Mouse (Mus musculus): ENCODE measurements around the gene Ifnk. TPM values are rescaled to one million over a fixed set of nuclear protein-coding genes. Genes with fewer than 3 reads are reported as not detected.

Ifnk gene
- polyA plus RNA-seq, 1 experiment = not detected

GRCm38 (mm10) chr4:35134846-35135611 is 16.8 kb upstream of the Ifnk start:
- H3K4me1 ChIP-seq (ENCODE audit: control insufficient read depth, insufficient read depth, low read length) = peaks cover 13% of the 10 kb centered on the region
- TF ChIP-seq CTCF (IDR thresholded peaks at IDR 0.05; ENCODE audit: insufficient read depth, low read length) (no peak), POLR2A (IDR thresholded peaks at IDR 0.05; ENCODE audit: borderline replicate concordance, extremely low read depth, low read depth, low read length) (no peak)
- WGBS = 66% methylated on average over 15 of the region's 15 CpGs
- DNase-seq = no peak
- no peak overlapping the region for H3K4me3 ChIP-seq (replicated peaks; ENCODE audit: extremely low read depth, low read depth, low read length)

GRCm38 (mm10) chr4:35135806-35136205 is 16.1 kb upstream of the Ifnk start:
- 69% methylated on average over 4 of the region's 4 CpGs for WGBS
- Histone ChIP-seq H3K4me1 (ENCODE audit: control insufficient read depth, insufficient read depth, low read length) (peaks cover 7% of the 10 kb centered on the region), H3K4me3 (replicated peaks; ENCODE audit: extremely low read depth, low read depth, low read length) (no peak overlapping the region)
- no peak for DNase-seq
- TF ChIP-seq POLR2A (IDR thresholded peaks at IDR 0.05; ENCODE audit: borderline replicate concordance, extremely low read depth, low read depth, low read length) = no peak
- no peak for TF ChIP-seq CTCF (IDR thresholded peaks at IDR 0.05; ENCODE audit: insufficient read depth, low read length)

GRCm38 (mm10) chr4:35136996-35137395 is 14.9 kb upstream of the Ifnk start:
- DNase-seq = no peak
- Histone ChIP-seq H3K4me3 (replicated peaks; ENCODE audit: extremely low read depth, low read depth, low read length) (no peak overlapping the region), H3K4me1 (ENCODE audit: control insufficient read depth, insufficient read depth, low read length) (peaks cover 3% of the 10 kb centered on the region; the same call in 1 of the 2 replicates)
- 71% methylated on average over 8 of the region's 8 CpGs for WGBS
- TF ChIP-seq POLR2A (IDR thresholded peaks at IDR 0.05; ENCODE audit: borderline replicate concordance, extremely low read depth, low read depth, low read length) (no peak), CTCF (IDR thresholded peaks at IDR 0.05; ENCODE audit: insufficient read depth, low read length) (no peak)

- WGBS = 45% methylated on average over 6 of the region's 6 CpGs
Measured at GRCm38 (mm10) chr4:35138077-35138476, 13.8 kb upstream of the Ifnk start.

GRCm38 (mm10) chr4:35140317-35140716 is 11.5 kb upstream of the Ifnk start:
- peaks cover 3% of the 10 kb centered on the region; the same call in 1 of the 2 replicates for H3K4me1 ChIP-seq (ENCODE audit: control insufficient read depth, insufficient read depth, low read length)
- H3K4me3 ChIP-seq (replicated peaks; ENCODE audit: extremely low read depth, low read depth, low read length) = no peak overlapping the region
- no peak for DNase-seq
- TF ChIP-seq POLR2A (IDR thresholded peaks at IDR 0.05; ENCODE audit: borderline replicate concordance, extremely low read depth, low read depth, low read length) (no peak), CTCF (IDR thresholded peaks at IDR 0.05; ENCODE audit: insufficient read depth, low read length) (no peak)
- WGBS = 53% methylated on average over 6 of the region's 6 CpGs

More at GRCm38 (mm10) chr4:35138077-35138476, 13.8 kb upstream of the Ifnk start:
- Histone ChIP-seq H3K4me1 (ENCODE audit: control insufficient read depth, insufficient read depth, low read length) (peaks cover 3% of the 10 kb centered on the region; the same call in 1 of the 2 replicates), H3K4me3 (replicated peaks; ENCODE audit: extremely low read depth, low read depth, low read length) (no peak overlapping the region)
- no peak for DNase-seq
- TF ChIP-seq POLR2A (IDR thresholded peaks at IDR 0.05; ENCODE audit: borderline replicate concordance, extremely low read depth, low read depth, low read length) = no peak
- TF ChIP-seq CTCF (IDR thresholded peaks at IDR 0.05; ENCODE audit: insufficient read depth, low read length) = no peak

GRCm38 (mm10) chr4:35143472-35144102 is 8.3 kb upstream of the Ifnk start:
- no peak for DNase-seq
- no peaks in the 10 kb centered on the region for H3K4me1 ChIP-seq (ENCODE audit: control insufficient read depth, insufficient read depth, low read length)
- 63% methylated on average over 12 of the region's 12 CpGs for WGBS
- TF ChIP-seq CTCF (IDR thresholded peaks at IDR 0.05; ENCODE audit: insufficient read depth, low read length) = no peak
- TF ChIP-seq POLR2A (IDR thresholded peaks at IDR 0.05; ENCODE audit: borderline replicate concordance, extremely low read depth, low read depth, low read length) = no peak
- no peak overlapping the region for H3K4me3 ChIP-seq (replicated peaks; ENCODE audit: extremely low read depth, low read depth, low read length)

- TF ChIP-seq CTCF (IDR thresholded peaks at IDR 0.05; ENCODE audit: insufficient read depth, low read length) (no peak), POLR2A (IDR thresholded peaks at IDR 0.05; ENCODE audit: borderline replicate concordance, extremely low read depth, low read depth, low read length) (no peak)
- WGBS = 76% methylated on average over 10 of the region's 10 CpGs
- Histone ChIP-seq H3K4me3 (replicated peaks; ENCODE audit: extremely low read depth, low read depth, low read length) (no peak overlapping the region), H3K4me1 (ENCODE audit: control insufficient read depth, insufficient read depth, low read length) (no peaks in the 10 kb centered on the region)
- no peak for DNase-seq
Measured at GRCm38 (mm10) chr4:35145726-35146125, 6.1 kb upstream of the Ifnk start.

- TF ChIP-seq CTCF (IDR thresholded peaks at IDR 0.05; ENCODE audit: insufficient read depth, low read length) (no peak), POLR2A (IDR thresholded peaks at IDR 0.05; ENCODE audit: borderline replicate concordance, extremely low read depth, low read depth, low read length) (no peak)
- H3K4me1 ChIP-seq (ENCODE audit: control insufficient read depth, insufficient read depth, low read length) = no peaks in the 10 kb centered on the region
- 76% methylated on average over 5 of the region's 5 CpGs for WGBS
- DNase-seq = no peak
- H3K4me3 ChIP-seq (replicated peaks; ENCODE audit: extremely low read depth, low read depth, low read length) = no peak overlapping the region
Measured at GRCm38 (mm10) chr4:35146597-35146996, 5.3 kb upstream of the Ifnk start.

- TF ChIP-seq CTCF (IDR thresholded peaks at IDR 0.05; ENCODE audit: insufficient read depth, low read length) (no peak), POLR2A (IDR thresholded peaks at IDR 0.05; ENCODE audit: borderline replicate concordance, extremely low read depth, low read depth, low read length) (no peak)
- no peak for DNase-seq
- Histone ChIP-seq H3K4me3 (replicated peaks; ENCODE audit: extremely low read depth, low read depth, low read length) (no peak overlapping the region), H3K4me1 (ENCODE audit: control insufficient read depth, insufficient read depth, low read length) (no peaks in the 10 kb centered on the region)
- WGBS = 87% methylated on average over 4 of the region's 4 CpGs
Measured at GRCm38 (mm10) chr4:35148326-35148725, 3.5 kb upstream of the Ifnk start.

Data from lung, adult 2 months (tissue).